In genomic region chr12:86849945-86850626, GRCm38 (mm10) we compare ENCODE assay signal across 10 mouse cellular contexts. TPM values are rescaled to one million over a fixed set of nuclear protein-coding genes. Genes with fewer than 3 reads are reported as not detected.
DNase-seq lines count a peak whose midpoint lies in the region; ATAC-seq and TF ChIP-seq lines count a peak whose summit lies in the region.
"Had no signal": no experiment of that assay in that cellular context is flagged by ENCODE, and none has a peak within 500 bp of the region (broad histone marks: within the 10 kb centered on the region; RNA-seq: fewer than 3 reads in every experiment).

No protein-coding gene starts in this region.

- peak; percentile 72 for DNase-seq in lung, embryonic 14.5 days
- no peak for DNase-seq in lung, postnatal 14 days
- DNase-seq in left cerebral cortex, postnatal 25 days (ENCODE audit: low spot score in 2 of 2) = peak; percentile 63 to 69
- peak; percentile 31 for DNase-seq in retina, postnatal 7 days (ENCODE audit: low read depth, low spot score)
- DNase-seq in thymus, adult 18-20 months = no peak
- no peak for DNase-seq in heart, adult 8-10 months (ENCODE audit: low spot score)
- DNase-seq in Muller cell, postnatal 12 days (ENCODE audit: inconsistent ontology term) = no peak

- 55% methylated on average over 10 of the region's 10 CpGs for WGBS in lung, embryonic 14.5 days
- WGBS in forebrain, embryonic 16.5 days = 44% methylated on average over 10 of the region's 10 CpGs

- no peak overlapping the region for H3K4me3 ChIP-seq in lung, embryonic 14.5 days (ENCODE audit: low read depth, low read length)
- H3K4me3 ChIP-seq in forebrain, embryonic 16.5 days (replicated peaks; ENCODE audit: low read length) = no peak overlapping the region
- H3K4me3 ChIP-seq: embryonic facial prominence, embryonic 12.5 days; heart, embryonic 13.5 days had no signal

- no peak overlapping the region for H3K27ac ChIP-seq in lung, embryonic 14.5 days (ENCODE audit: low read depth)
- H3K27ac ChIP-seq in forebrain, embryonic 16.5 days (ENCODE audit: low read length) = peak overlapping the region; percentile 58; the same call in 1 of the 2 replicates
- H3K27ac ChIP-seq: embryonic facial prominence, embryonic 12.5 days; heart, embryonic 13.5 days had no signal

- ATAC-seq in lung, embryonic 14.5 days (ENCODE audit: insufficient read depth) = no peak; the same call in 1 of the 2 replicates
- peak; percentile 86 for ATAC-seq in forebrain, embryonic 16.5 days

- H3K4me1 ChIP-seq in lung, embryonic 14.5 days (ENCODE audit: insufficient read depth) = no peaks in the 10 kb centered on the region
- peaks cover 14% of the 10 kb centered on the region for H3K4me1 ChIP-seq in forebrain, embryonic 16.5 days (replicated peaks; ENCODE audit: control insufficient read depth, insufficient read depth, low read length)

- no peaks in the 10 kb centered on the region for H3K9me3 ChIP-seq in lung, embryonic 14.5 days (ENCODE audit: low read depth, low read length)
- no peaks in the 10 kb centered on the region for H3K9me3 ChIP-seq in forebrain, embryonic 16.5 days (ENCODE audit: control insufficient read depth, low read length)
- H3K9me3 ChIP-seq: embryonic facial prominence, embryonic 12.5 days; heart, embryonic 13.5 days had no signal

- H3K4me2 ChIP-seq in lung, embryonic 14.5 days = no peak overlapping the region
- H3K4me2 ChIP-seq in forebrain, embryonic 16.5 days (ENCODE audit: low read length) = peak overlapping the region; percentile 3
- H3K4me2 ChIP-seq: embryonic facial prominence, embryonic 12.5 days; heart, embryonic 13.5 days had no signal

- H3K27me3 ChIP-seq in lung, embryonic 14.5 days (ENCODE audit: insufficient read depth, low read length) = no peaks in the 10 kb centered on the region
- no peaks in the 10 kb centered on the region for H3K27me3 ChIP-seq in forebrain, embryonic 16.5 days (replicated peaks; ENCODE audit: control insufficient read depth, insufficient read depth, low read length)
- H3K27me3 ChIP-seq: embryonic facial prominence, embryonic 12.5 days; heart, embryonic 13.5 days had no signal

- no peak overlapping the region for H3K9ac ChIP-seq in lung, embryonic 14.5 days
- H3K9ac ChIP-seq in forebrain, embryonic 16.5 days (replicated peaks; ENCODE audit: low read depth, low read length) = no peak overlapping the region; the same call in 1 of the 2 replicates
- H3K9ac ChIP-seq: embryonic facial prominence, embryonic 12.5 days; heart, embryonic 13.5 days had no signal

- TF ChIP-seq CTCF in lung, embryonic 14.5 days (IDR thresholded peaks at IDR 0.05; ENCODE audit: low read depth) = no peak

- intact Hi-C loops in left cerebral cortex, postnatal 25 days (cut with DNase I) = no loop called here

- no peaks in the 10 kb centered on the region for H3K36me3 ChIP-seq in lung, embryonic 14.5 days (ENCODE audit: insufficient read depth)
- H3K36me3 ChIP-seq in forebrain, embryonic 16.5 days (ENCODE audit: control insufficient read depth, insufficient read depth) = no peaks in the 10 kb centered on the region
- H3K36me3 ChIP-seq: embryonic facial prominence, embryonic 12.5 days; heart, embryonic 13.5 days had no signal

RNA-seq across cellular contexts. Expression of gene Irf2bpl, which starts 34.5 kb away (rescaled TPM):
- 44.6 and 44.8 TPM in 2 replicates for polyA plus RNA-seq in lung, embryonic 14.5 days (2014; fragmentation: Nextera tagmentation; extraction: Ambion mirVana)
- polyA plus RNA-seq in forebrain, embryonic 16.5 days (2015; fragmentation: Nextera tagmentation; extraction: Ambion mirVana) = 67.0 and 74.0 TPM in 2 replicates
- total RNA-seq in left cerebral cortex, postnatal 25 days (2021) = 10 to 100 TPM; 61.9 to 78.7 TPM
- total RNA-seq in heart, adult 8-10 months (2022) = 10 to 100 TPM; 26.2 to 30.4 (median 27.8) TPM

Comparison
In these comparisons a context has a peak if more than half of its experiments do, and no peak if none do; other contexts are left out.
1. DNase-seq: peak in lung, embryonic 14.5 days (single experiment), left cerebral cortex, postnatal 25 days (2 of 2) and retina, postnatal 7 days (single experiment); none in lung, postnatal 14 days (single experiment), thymus, adult 18-20 months (0 of 2), heart, adult 8-10 months (single experiment) and Muller cell, postnatal 12 days (single experiment).